Comparison of ENCODE assay signal across 13 mouse cellular contexts in genomic region chr12:104605535-104606399, GRCm38 (mm10).
DNase-seq lines count a peak whose midpoint lies in the region; ATAC-seq and TF ChIP-seq lines count a peak whose summit lies in the region.
"Had no signal": no experiment of that assay in that cellular context is flagged by ENCODE, and none has a peak within 500 bp of the region (broad histone marks: within the 10 kb centered on the region; RNA-seq: fewer than 3 reads in every experiment).

No protein-coding gene starts in this region.

- WGBS in lung, embryonic 15.5 days = 33% methylated on average over 24 of the region's 24 CpGs
- WGBS in lung, adult 2 months = 39% methylated on average over 24 of the region's 24 CpGs
- 68% methylated on average over 24 of the region's 24 CpGs for WGBS in hindbrain, embryonic 13.5 days

- no peak for TF ChIP-seq CTCF in lung, adult 2 months (IDR thresholded peaks at IDR 0.05; ENCODE audit: insufficient read depth, low read length)

- H3K4me1 ChIP-seq in lung, embryonic 15.5 days = peaks cover 9% of the 10 kb centered on the region; the same call in 1 of the 2 replicates
- H3K4me1 ChIP-seq in lung, adult 2 months (ENCODE audit: control insufficient read depth, insufficient read depth, low read length) = no peaks in the 10 kb centered on the region
- H3K4me1 ChIP-seq in hindbrain, embryonic 13.5 days (replicated peaks) = peaks cover 13% of the 10 kb centered on the region
- H3K4me1 ChIP-seq: forebrain, embryonic 12.5 days had no signal

- H3K36me3 ChIP-seq in lung, embryonic 15.5 days = no peaks in the 10 kb centered on the region
- H3K36me3 ChIP-seq in hindbrain, embryonic 13.5 days = no peaks in the 10 kb centered on the region
- H3K36me3 ChIP-seq: forebrain, embryonic 12.5 days had no signal

- no peak overlapping the region for H3K4me3 ChIP-seq in lung, embryonic 15.5 days
- H3K4me3 ChIP-seq in lung, adult 2 months (replicated peaks; ENCODE audit: extremely low read depth, low read depth, low read length) = no peak overlapping the region
- H3K4me3 ChIP-seq in hindbrain, embryonic 13.5 days = no peak overlapping the region
- H3K4me3 ChIP-seq: forebrain, embryonic 12.5 days; left cerebral cortex, adult 2 months had no signal

- intact Hi-C loops in gastrocnemius, postnatal 36 days (cut with DNase I) = no loop called here

- H3K4me2 ChIP-seq in lung, embryonic 15.5 days = no peak overlapping the region
- no peak overlapping the region for H3K4me2 ChIP-seq in hindbrain, embryonic 13.5 days
- H3K4me2 ChIP-seq: forebrain, embryonic 12.5 days had no signal

- no peak overlapping the region for H3K9ac ChIP-seq in lung, embryonic 15.5 days
- H3K9ac ChIP-seq in hindbrain, embryonic 13.5 days = no peak overlapping the region
- H3K9ac ChIP-seq: forebrain, embryonic 12.5 days had no signal

- 0 out of 2 replicates have a peak, but pooled peaks cover 3% of the 10 kb centered on the region for H3K27me3 ChIP-seq in lung, embryonic 15.5 days
- H3K27me3 ChIP-seq in hindbrain, embryonic 13.5 days = no peaks in the 10 kb centered on the region
- H3K27me3 ChIP-seq: forebrain, embryonic 12.5 days had no signal

- ATAC-seq in lung, embryonic 15.5 days (ENCODE audit: borderline replicate concordance, extremely low read depth, low FRiP score, low TSS enrichment) = peak; percentile 86
- 0 out of 2 replicates have a peak, but pooled peaks have one; percentile 27 for ATAC-seq in hindbrain, embryonic 13.5 days (ENCODE audit: low FRiP score)

- DNase-seq in cerebellum, postnatal 10 days = peak; percentile 26 to 52
- DNase-seq in cerebellum, postnatal 36 days = no peak
- no peak for DNase-seq in lung, adult 2 months
- DNase-seq in lung, postnatal 14 days = peak; percentile 31
- no peak for DNase-seq in urinary bladder, postnatal 4 days (ENCODE audit: low spot score in 2 of 2)
- no peak for DNase-seq in gastrocnemius, postnatal 36 days
- DNase-seq: adrenal gland, postnatal 25 days; cerebellum, adult 9-10 months; midbrain, embryonic 14.5 days had no signal

- no peaks in the 10 kb centered on the region for H3K9me3 ChIP-seq in lung, embryonic 15.5 days
- H3K9me3 ChIP-seq in hindbrain, embryonic 13.5 days = no peaks in the 10 kb centered on the region
- H3K9me3 ChIP-seq: forebrain, embryonic 12.5 days had no signal

- no peak overlapping the region for H3K27ac ChIP-seq in lung, embryonic 15.5 days
- no peak overlapping the region for H3K27ac ChIP-seq in hindbrain, embryonic 13.5 days
- H3K27ac ChIP-seq: forebrain, embryonic 12.5 days; left cerebral cortex, adult 2 months had no signal

- TF ChIP-seq POLR2A in lung, adult 2 months (IDR thresholded peaks at IDR 0.05; ENCODE audit: borderline replicate concordance, extremely low read depth, low read depth, low read length) = no peak

Comparison
In these comparisons a context has a peak if more than half of its experiments do, and no peak if none do; other contexts are left out.
1. DNase-seq: peak in cerebellum, postnatal 10 days (2 of 2) and lung, postnatal 14 days (single experiment); none in cerebellum, postnatal 36 days (0 of 2), lung, adult 2 months (single experiment), urinary bladder, postnatal 4 days (0 of 2) and gastrocnemius, postnatal 36 days (0 of 2).